Mouse (Mus musculus) forebrain, embryonic 13.5 days (tissue): Measurements from ENCODE around the gene Plpp2. TPM values are rescaled to one million over a fixed set of nuclear protein-coding genes. Genes with fewer than 3 reads are reported as not detected.
A peak's percentile ranks its signal among the peaks of the same experiment; 100 is the strongest.

Experiments
- ATAC-seq: fragments of 200-750 bp; cut with Nextera tagmentation; 2 replicates; pipeline ENCODE4 v1.8.0; 2017
- H3K27ac ChIP-seq: fragments of 300-500 bp; sonication (generic); 2 replicates; pipeline ENCODE4 v1.5.1; 2015; ENCODE audit warnings: inconsistent platforms, mild to moderate bottlenecking, moderate library complexity
- H3K27me3 ChIP-seq: fragments of 300-500 bp; sonication (generic); 2 replicates; pipeline ENCODE4 v1.6.1; 2015; ENCODE audit warnings: mild to moderate bottlenecking, inconsistent platforms
- H3K36me3 ChIP-seq: fragments of 300-500 bp; sonication (generic); 2 replicates; pipeline ENCODE4 v1.6.1; 2015; ENCODE audit warnings: mild to moderate bottlenecking, inconsistent platforms; ENCODE audit not compliant: poor library complexity, severe bottlenecking
- H3K4me1 ChIP-seq: fragments of 300-500 bp; sonication (generic); 2 replicates; pipeline ENCODE4 v1.6.1; 2015; ENCODE audit warnings: inconsistent platforms
- H3K4me2 ChIP-seq: fragments of 300-500 bp; sonication (generic); 2 replicates; pipeline ENCODE4 v1.6.1; 2015; ENCODE audit warnings: inconsistent platforms, mild to moderate bottlenecking, moderate library complexity
- H3K4me3 ChIP-seq: fragments of 300-500 bp; sonication (generic); 2 replicates; pipeline ENCODE4 v1.5.1; 2015; ENCODE audit warnings: mild to moderate bottlenecking, inconsistent platforms
- H3K9ac ChIP-seq: fragments of 300-500 bp; sonication (generic); 2 replicates; pipeline ENCODE4 v1.6.1; 2015; ENCODE audit warnings: mild to moderate bottlenecking, inconsistent platforms
- H3K9me3 ChIP-seq: fragments of 300-500 bp; sonication (generic); replicated peaks from 2 replicates; pipeline ENCODE4 v1.6.1; 2016; ENCODE audit warnings: inconsistent platforms
- WGBS: fragments of 180-500 bp; shearing (Covaris S2); methylation state at CpG from one replicate; pipeline ENCODE4 v1.1.7; 2015; 5-methylcytosine and 5-hydroxymethylcytosine counted together
- polyA plus RNA-seq: library from polyadenylated mRNA; unstranded; fragments of >200 nt; fragmentation: Nextera tagmentation; extraction: Ambion mirVana; gene quantifications from 2 replicates; pipeline ENCODE4 v1.2.1, GENCODE M21; 2015

Gene Plpp2
- polyA plus RNA-seq, 1 experiment from 2014 or later, result 7.0 TPM

DNA sequence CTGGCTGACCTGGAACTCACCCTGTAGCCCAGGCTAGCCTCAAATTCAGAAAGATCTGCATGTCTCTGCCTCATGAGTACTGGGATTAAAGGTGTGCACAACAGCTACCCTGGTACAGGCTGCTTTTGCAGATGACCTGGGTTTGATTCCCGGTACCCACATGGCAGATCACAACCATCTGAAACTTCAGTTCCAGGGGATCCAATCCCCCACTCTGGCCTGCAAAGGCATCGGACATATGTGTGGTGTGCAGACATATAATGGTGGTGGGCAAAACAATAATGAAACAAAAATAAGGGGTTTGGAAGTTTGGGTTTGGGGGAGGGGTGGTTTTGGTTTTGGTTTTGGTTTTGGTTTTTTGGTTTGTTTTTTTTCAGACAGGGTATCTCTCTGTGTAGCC lies 37.7 kb upstream of the Plpp2 start:
- no peak for ATAC-seq
- Histone ChIP-seq H3K27me3 (no peaks in the 10 kb centered on the region), H3K27ac (no peak overlapping the region), H3K36me3 (no peaks in the 10 kb centered on the region), H3K4me2 (no peak overlapping the region), H3K4me3 (no peak overlapping the region), H3K9ac (no peak overlapping the region), H3K9me3 (no peaks in the 10 kb centered on the region), H3K4me1 (no peaks in the 10 kb centered on the region)
- 98% methylated on average over 2 of the region's 2 CpGs for WGBS

DNA sequence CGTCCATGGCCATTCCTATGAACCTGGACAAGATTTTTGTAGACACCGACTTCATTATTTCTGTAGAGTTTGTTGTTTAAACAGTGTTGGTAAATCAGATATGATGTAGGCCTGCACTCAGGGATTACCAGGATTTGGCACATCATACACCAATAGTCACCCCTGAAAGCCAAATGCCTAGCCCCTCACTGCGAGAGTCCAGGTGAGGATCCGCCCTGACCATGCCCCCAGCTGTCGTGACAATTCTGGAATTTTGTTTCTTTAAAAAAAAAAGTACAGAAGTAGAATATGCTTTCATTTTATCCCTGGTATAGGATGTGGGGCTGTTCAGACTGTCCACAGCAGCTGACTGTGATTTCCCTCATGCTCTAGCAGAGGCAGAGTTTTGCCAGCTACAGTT lies 36.3 kb upstream of the Plpp2 start:
- H3K27me3 ChIP-seq, result no peaks in the 10 kb centered on the region
- H3K4me1 ChIP-seq, result no peaks in the 10 kb centered on the region
- H3K4me3 ChIP-seq, result no peak overlapping the region
- H3K4me2 ChIP-seq, result no peak overlapping the region
- no peaks in the 10 kb centered on the region for H3K9me3 ChIP-seq
- WGBS, result 87% methylated on average over 5 of the region's 5 CpGs
- ATAC-seq, result no peak
- no peaks in the 10 kb centered on the region for H3K36me3 ChIP-seq
- no peak overlapping the region for H3K27ac ChIP-seq
- no peak overlapping the region for H3K9ac ChIP-seq

DNA sequence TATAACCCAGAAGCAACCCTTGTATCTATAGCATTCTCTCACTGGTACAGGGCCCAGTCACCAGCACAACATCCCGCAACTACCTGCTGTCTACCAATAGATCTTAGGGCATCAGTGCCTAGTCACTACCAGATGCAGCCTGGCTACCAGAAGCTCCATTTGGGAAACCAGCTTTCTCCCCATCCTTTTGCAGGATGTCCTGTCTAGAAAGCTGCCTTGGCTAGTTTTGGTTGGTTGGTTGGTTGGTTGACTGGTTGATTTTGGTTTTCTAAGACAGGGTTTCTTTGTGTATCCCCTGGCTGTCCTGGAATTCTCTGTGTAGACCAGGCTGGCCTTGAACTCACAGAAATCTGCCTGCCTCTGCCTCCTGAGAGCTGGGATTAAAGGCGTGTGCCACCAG lies 26.1 kb upstream of the Plpp2 start:
- Histone ChIP-seq H3K36me3 (no peaks in the 10 kb centered on the region), H3K4me1 (peaks cover 5% of the 10 kb centered on the region; the same call in 1 of the 2 replicates), H3K9me3 (no peaks in the 10 kb centered on the region), H3K9ac (no peak overlapping the region), H3K27me3 (no peaks in the 10 kb centered on the region), H3K27ac (no peak overlapping the region), H3K4me3 (no peak overlapping the region), H3K4me2 (no peak overlapping the region)
- ATAC-seq, result no peak
- 88% methylated on average over 2 of the region's 2 CpGs for WGBS

DNA sequence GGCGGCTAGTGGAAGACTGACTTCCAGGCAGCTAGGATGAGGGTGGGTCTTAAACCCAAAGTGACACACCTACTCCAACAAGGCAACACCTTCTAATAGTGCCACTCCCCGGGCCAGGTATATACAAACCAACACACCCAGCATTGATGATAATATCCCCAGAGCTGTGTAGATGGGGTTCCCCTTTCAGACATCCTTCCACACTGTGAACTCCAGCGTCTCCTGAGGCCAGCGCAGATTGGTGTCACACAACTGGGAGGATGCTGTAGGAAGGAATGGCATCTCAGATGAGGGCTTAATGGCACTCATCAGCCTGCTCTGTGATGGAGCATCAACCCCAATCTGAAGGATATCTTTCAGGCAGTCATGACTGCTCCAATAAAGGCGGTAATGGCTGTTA lies 23.9 kb upstream of the Plpp2 start:
- Histone ChIP-seq H3K9ac (no peak overlapping the region), H3K9me3 (no peaks in the 10 kb centered on the region), H3K27ac (no peak overlapping the region), H3K4me3 (no peak overlapping the region), H3K4me2 (no peak overlapping the region), H3K36me3 (no peaks in the 10 kb centered on the region), H3K4me1 (peaks cover 24% of the 10 kb centered on the region), H3K27me3 (no peaks in the 10 kb centered on the region)
- ATAC-seq, result no peak
- WGBS, result 95% methylated on average over 5 of the region's 5 CpGs

DNA sequence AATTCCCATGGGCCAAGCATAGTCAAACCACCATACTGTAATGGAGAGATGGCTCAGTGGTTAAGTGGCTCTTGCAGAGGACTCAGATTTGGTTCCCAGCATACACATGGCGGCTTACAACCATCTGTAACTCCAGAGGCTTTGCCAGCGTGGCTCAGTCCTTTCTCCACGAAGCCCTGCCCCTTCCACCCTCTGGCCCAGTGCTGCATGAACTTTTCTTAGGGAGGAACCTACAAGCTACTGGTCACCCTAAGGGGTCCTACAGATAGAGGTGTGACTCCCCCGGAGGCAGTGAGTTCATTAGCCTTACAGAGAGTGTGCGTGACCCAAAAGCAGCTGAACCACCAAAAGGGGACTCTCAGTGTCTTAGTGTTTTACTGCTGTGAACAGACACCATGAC lies 23.4 kb upstream of the Plpp2 start:
- WGBS, result 90% methylated on average over 5 of the region's 5 CpGs
- H3K27ac ChIP-seq, result no peak overlapping the region
- H3K9me3 ChIP-seq, result no peaks in the 10 kb centered on the region
- H3K36me3 ChIP-seq, result no peaks in the 10 kb centered on the region
- peaks cover 26% of the 10 kb centered on the region for H3K4me1 ChIP-seq
- no peaks in the 10 kb centered on the region for H3K27me3 ChIP-seq
- no peak overlapping the region for H3K9ac ChIP-seq
- no peak overlapping the region for H3K4me3 ChIP-seq
- H3K4me2 ChIP-seq, result no peak overlapping the region
- no peak for ATAC-seq

DNA sequence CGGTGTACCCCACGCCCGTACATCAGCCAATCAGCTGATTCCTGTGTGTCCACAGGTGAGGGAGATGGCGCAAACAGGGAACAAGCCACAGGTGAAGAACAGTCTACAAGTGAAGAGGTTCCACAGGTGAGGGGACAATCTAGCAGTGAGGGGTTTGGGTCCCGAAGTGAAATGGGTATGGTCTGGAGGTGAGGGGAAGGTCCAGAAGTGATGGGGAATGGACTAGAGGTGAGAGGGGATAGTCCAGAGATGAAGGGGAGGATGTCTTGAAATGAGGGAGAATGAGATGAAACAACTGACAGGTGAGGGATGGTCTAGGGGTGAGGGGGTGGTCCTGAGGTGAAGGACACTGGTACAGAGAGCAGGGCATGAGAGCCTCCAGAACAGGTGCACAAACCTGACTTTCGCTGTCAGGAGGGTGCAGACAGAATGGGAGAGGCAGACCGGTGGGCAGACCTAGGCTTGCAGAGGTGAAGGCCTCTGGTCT lies 21.7 kb upstream of the Plpp2 start:
- Histone ChIP-seq H3K9ac (peak overlapping the region; percentile 93), H3K9me3 (no peaks in the 10 kb centered on the region), H3K36me3 (peaks cover 5% of the 10 kb centered on the region), H3K4me3 (peak overlapping the region; percentile 94), H3K27ac (no peak overlapping the region), H3K4me1 (peaks cover 26% of the 10 kb centered on the region), H3K4me2 (peak overlapping the region; percentile 75), H3K27me3 (no peaks in the 10 kb centered on the region)
- WGBS, result 26% methylated on average over 7 of the region's 7 CpGs
- ATAC-seq, result no peak; the same call in 1 of the 2 replicates

DNA sequence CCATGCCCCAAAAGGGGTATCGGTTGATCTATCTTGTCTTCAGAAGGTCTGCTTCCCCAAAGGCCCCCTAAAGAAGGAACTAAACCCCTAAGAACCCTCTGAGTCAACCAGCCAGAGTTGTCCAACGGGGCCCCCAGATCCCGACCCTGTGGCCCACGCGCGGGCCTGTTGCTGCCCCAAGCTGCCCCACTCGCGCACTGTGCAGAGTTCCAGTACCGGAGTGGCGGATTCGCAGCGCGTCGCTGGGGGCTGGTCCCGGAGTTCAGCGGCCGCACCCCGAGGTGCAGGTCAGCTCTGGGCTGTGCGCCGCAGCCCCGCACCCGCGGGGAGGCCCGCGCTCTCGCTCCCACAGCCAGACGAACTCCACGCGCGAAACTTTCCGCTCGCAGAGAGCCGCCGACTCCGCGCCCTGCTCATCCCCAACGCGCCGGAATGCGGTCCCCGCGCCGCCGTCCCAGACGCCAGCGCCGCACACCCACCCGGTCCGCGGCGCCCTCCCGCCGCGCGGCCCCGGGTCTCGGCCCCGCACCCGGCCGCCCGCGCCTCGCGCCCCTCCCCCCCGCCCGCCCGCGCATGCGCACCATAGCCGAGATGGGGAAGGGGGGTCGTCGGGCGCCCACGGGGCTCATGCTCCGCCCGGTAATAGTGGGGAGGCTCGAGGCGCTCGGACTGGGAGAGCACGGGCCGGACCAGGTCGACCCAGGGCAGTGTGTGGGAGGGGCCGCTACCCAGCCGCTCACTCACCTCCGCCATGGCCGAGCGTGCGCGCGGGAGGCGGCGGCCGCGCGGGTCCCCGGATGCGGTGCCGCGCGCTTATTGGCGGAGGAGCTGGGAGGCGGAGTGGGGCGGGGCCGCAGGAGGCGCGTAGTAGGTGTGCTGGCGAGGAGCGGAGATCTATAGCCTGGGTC lies 21.0 kb upstream of the Plpp2 start, which contains the start of gene Mier2:
Mier2 (minus strand) TSS at position 870 of the 908 bp plus-strand sequence.
- peak; percentile 89 for ATAC-seq
- H3K27me3 ChIP-seq, result no peaks in the 10 kb centered on the region

DNA sequence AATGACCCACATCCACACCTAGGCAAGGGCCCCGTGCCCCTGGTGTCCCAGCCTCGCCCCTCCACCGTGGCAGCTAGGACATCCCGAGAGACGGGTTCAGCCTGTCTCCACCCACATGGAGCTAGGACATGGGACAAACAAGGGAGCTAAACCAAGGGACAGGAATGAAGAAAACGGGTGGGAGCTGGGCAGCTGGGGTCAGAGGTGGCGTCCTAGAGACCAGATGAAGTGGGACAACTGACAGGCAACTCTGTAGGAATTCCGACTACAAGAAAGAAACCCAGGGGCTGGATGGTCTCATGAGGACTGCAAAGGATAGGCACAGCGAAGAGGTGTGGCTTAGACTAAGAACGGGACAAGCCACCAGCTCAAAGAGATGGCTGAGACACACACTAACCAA lies 20.1 kb upstream of the Plpp2 start:
- Histone ChIP-seq H3K27me3 (no peaks in the 10 kb centered on the region), H3K27ac (no peak overlapping the region), H3K36me3 (peaks cover 21% of the 10 kb centered on the region), H3K9me3 (no peaks in the 10 kb centered on the region), H3K4me3 (peak overlapping the region; percentile 94), H3K4me1 (peaks cover 26% of the 10 kb centered on the region), H3K9ac (peak overlapping the region; percentile 93), H3K4me2 (peak overlapping the region; percentile 75)
- ATAC-seq, result no peak
- WGBS, result 53% methylated on average over 10 of the region's 10 CpGs

More for the DNA sequence above, 21.0 kb upstream of the Plpp2 start, which contains the start of gene Mier2:
- peak within 1 kb of the TSS; percentile 75 for H3K4me2 ChIP-seq
- peaks cover 12% of the 10 kb centered on the region for H3K36me3 ChIP-seq
- H3K4me3 ChIP-seq, result peak within 1 kb of the TSS; percentile 94
- peak within 1 kb of the TSS; percentile 93 for H3K9ac ChIP-seq
- peaks cover 26% of the 10 kb centered on the region for H3K4me1 ChIP-seq
- no peaks in the 10 kb centered on the region for H3K9me3 ChIP-seq
- H3K27ac ChIP-seq, result peak within 1 kb of the TSS; percentile 35; the same call in 1 of the 2 replicates
- WGBS, result under 1% methylated on average over 89 of the region's 108 CpGs

DNA sequence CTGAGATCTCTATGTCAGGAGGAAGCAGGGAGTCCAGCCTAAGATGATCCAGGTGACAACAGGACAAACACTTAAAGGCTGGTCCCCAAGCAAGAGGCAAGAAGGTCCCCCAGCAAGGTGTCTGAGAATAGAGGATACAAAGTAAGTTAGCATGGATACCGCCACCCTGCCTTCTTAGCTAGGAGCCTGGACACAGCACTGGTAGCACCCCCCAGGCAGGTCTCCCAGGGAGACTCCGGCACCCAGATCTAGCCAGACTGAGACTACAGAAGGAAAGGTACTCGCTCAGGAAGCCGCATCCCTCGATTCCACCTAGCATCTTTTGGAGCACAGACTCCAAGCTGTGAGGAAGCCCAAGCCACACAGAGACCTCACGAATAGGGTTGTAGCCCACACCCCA lies 19.6 kb upstream of the Plpp2 start:
- peak overlapping the region; percentile 94 for H3K4me3 ChIP-seq
- no peak overlapping the region for H3K27ac ChIP-seq
- no peaks in the 10 kb centered on the region for H3K27me3 ChIP-seq
- 94% methylated on average over 6 of the region's 6 CpGs for WGBS
- H3K9ac ChIP-seq, result peak overlapping the region; percentile 93
- peaks cover 26% of the 10 kb centered on the region for H3K36me3 ChIP-seq
- no peak for ATAC-seq
- peaks cover 26% of the 10 kb centered on the region for H3K4me1 ChIP-seq
- no peaks in the 10 kb centered on the region for H3K9me3 ChIP-seq
- H3K4me2 ChIP-seq, result peak overlapping the region; percentile 75

DNA sequence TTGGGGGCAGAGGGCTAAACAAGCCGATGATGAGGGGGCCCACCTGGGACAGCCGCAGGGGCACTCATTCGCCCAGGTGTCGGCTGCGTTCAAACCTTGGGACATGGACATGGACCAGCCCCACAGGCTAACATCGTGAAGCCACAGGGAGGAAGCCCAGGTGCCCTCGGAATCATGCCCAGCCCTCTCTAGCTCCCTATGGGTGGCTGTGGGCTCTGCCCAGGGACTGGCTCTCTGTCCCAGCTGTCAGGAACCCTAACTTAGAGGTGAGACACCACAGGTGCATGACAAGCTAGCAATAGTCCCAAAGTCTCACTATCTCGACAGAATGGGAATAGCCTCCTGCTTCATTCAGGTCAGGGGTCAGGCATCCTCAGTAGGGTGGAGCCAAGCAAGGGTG lies 18.9 kb upstream of the Plpp2 start:
- no peak for ATAC-seq
- WGBS, result 90% methylated on average over 8 of the region's 8 CpGs

DNA sequence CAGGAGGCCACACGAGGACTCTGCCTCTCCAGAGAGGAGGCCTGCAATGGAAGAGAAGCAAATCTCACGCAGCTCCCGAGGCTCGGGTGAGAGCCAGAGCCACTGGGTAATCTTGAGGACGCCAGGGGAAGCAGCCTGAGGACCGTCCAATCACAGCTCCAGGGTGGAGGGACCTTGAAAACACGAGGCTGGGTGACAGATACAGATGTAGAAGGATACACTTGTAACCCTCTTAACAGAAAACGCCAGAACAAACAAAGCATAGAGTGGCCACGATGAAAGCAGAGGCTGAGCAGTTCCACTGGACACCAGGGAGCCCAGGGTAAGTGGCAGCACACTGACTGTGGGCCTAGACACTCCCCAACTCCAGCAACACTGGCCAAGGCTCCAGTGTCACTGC lies 16.8 kb upstream of the Plpp2 start:
- no peak overlapping the region for H3K9ac ChIP-seq
- 87% methylated on average over 9 of the region's 9 CpGs for WGBS
- H3K36me3 ChIP-seq, result peaks cover 54% of the 10 kb centered on the region
- no peaks in the 10 kb centered on the region for H3K27me3 ChIP-seq
- no peaks in the 10 kb centered on the region for H3K9me3 ChIP-seq
- no peak for ATAC-seq
- H3K4me2 ChIP-seq, result no peak overlapping the region
- peaks cover 25% of the 10 kb centered on the region for H3K4me1 ChIP-seq
- no peak overlapping the region for H3K4me3 ChIP-seq
- H3K27ac ChIP-seq, result no peak overlapping the region

More for the DNA sequence above, 18.9 kb upstream of the Plpp2 start:
- H3K4me1 ChIP-seq, result peaks cover 26% of the 10 kb centered on the region
- H3K27me3 ChIP-seq, result no peaks in the 10 kb centered on the region
- no peak overlapping the region for H3K9ac ChIP-seq
- H3K4me3 ChIP-seq, result no peak overlapping the region
- no peak overlapping the region for H3K4me2 ChIP-seq
- H3K9me3 ChIP-seq, result no peaks in the 10 kb centered on the region
- H3K27ac ChIP-seq, result no peak overlapping the region
- peaks cover 33% of the 10 kb centered on the region for H3K36me3 ChIP-seq

DNA sequence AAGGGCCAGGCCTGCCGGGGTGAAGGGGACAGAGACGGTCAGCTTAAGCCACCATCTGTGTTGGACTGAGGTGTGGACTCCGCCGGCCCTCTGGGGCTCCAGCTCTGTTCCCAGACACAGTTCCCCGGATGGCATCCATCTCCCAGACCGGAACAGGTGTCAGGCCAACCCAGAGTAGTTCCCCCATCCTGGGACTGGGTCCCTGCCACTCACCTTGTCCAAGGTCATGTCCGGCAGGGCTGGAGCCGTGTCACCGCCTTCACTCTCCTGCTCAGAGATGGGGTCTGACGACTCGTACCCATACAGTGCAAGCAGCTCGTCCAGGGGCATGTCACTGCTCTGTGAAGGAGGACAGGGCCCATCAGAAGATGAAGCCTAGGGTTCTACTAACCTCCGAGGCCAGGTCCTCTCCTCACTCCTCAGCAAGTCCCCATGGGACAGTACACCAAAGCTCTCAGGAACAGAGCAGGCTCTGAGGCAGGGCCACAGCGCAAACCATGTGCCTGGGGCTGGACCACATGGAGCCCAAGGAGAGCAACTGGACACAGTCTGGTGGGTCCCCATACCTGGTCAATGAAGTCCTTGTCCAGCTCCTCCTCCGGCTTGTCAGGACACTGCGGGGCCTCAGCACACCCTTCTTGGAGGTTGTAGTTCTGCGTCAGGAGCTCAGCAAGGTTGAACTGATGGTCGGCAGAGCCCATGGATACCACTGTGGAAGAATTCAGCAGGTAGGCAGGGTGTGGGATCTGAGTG lies 15.6 kb upstream of the Plpp2 start:
- Histone ChIP-seq H3K4me1 (peaks cover 18% of the 10 kb centered on the region), H3K27me3 (no peaks in the 10 kb centered on the region), H3K4me2 (no peak overlapping the region), H3K9ac (no peak overlapping the region), H3K4me3 (no peak overlapping the region), H3K27ac (no peak overlapping the region), H3K36me3 (peaks cover 66% of the 10 kb centered on the region), H3K9me3 (no peaks in the 10 kb centered on the region)
- ATAC-seq, result no peak
- 96% methylated on average over 18 of the region's 18 CpGs for WGBS
